Mouse (Mus musculus) layer of hippocampus, adult 11-12 months (tissue): ENCODE data around the gene Galc.

Source experiments
- DNase-seq: peaks from one replicate; pipeline ENCODE4 v3.0.0; 2022; ENCODE audit warnings: low spot score

The Galc gene

DNA sequence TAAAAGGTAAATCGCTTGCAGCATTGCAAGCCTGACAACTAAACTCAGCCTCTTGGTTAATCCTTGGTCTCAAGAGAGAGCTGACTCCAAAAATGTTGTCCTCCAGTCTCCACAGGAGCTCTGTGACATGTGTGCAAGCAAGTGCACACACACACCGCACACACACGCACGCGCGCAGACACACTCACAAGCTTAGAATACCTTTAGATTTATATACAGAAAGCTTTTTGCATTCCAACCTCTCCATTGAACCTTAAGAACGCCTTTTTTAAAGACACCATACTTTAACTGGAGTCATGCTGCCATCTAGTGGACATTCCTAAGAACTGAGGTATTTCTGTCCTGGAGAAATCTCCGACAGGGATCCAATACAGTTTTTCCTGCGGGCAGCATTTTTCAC, 77.5 kb downstream of the Galc start:
- peak; percentile 39 for DNase-seq

DNA sequence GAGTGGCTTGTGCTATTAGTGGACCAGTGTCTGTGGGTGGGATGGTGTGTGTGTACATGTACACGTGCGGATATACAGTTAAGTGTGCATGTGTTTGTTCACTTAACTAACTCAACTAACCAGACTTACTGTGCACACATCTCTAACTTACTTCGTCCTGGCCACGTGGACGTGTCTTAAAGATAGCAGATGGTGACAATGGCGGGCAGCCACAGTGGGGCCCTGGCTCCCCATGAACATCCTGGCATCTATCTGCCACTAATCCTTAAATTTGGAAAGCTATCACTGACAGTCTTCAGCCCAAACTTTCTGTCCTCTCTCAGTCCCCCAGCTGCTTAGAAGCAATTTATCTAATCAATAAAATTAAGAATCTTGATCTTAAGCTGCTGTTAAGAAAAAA, 78.5 kb downstream of the Galc start:
- no peak for DNase-seq

DNA sequence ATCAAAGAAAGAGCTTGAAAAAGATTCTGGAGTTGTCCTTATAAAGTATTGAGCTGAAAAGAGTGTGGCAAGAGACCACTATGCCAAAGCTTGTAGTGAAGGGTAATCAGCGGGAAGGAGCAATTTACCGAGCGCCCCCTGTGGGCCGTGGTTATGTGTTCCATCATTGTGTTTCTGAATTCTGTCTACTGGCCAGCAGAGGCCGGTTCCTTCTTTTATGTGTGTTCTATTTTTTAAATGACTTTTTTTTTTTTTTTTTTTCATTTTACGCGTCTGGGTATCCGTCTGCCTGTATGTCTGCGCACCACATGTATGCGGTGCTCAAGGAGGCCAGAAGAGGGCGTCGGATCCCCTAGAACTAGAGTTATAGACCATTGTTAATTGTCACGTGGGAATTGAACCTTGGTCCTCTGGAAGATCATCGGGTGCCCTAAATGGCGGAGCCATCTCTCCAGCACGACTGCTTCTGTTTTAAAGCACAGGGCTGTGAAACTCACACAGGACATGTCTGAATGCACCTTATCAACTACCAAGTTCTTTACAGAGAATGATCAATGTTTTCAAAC, 78.9 kb downstream of the Galc start:
- no peak for DNase-seq

DNA sequence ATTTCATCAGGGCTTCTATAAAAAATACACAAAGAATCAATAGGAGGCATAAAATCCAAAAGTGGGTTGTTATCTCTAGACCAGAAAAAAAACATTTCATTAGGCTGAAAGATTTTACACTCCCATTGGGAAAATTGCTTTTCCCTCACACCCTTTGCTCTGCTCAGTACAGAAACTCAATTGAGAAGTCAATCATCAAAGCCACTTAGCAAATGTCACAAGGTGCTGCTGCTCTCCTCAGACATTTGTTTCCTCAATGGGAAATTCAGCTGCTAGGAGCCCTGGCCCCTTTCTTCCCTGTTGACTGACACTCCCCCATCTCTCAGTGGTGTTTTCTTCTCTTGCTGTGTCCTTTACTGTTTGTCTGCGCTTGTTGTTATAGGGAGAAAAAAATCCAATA, 79.8 kb downstream of the Galc start:
- no peak for DNase-seq

DNA sequence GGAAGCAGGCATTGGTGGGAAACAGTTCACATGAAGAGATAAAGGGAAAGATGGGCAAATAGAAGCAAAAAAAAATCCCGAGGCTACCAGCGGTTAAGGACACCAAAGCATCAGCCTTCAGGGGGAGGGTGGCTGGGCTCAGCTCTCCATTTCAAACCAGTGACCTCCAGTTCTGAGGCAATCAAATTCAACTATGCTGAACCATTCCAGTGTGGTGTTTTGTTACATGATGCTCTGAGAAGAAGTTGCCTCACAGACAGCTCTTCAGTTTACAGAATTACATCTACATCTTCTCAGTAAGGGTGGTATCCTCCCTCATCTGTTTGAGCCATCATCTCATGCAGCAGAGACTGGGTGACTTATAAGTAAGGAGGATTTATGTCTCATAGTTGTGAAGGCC, 82.6 kb downstream of the Galc start:
- no peak for DNase-seq

DNA sequence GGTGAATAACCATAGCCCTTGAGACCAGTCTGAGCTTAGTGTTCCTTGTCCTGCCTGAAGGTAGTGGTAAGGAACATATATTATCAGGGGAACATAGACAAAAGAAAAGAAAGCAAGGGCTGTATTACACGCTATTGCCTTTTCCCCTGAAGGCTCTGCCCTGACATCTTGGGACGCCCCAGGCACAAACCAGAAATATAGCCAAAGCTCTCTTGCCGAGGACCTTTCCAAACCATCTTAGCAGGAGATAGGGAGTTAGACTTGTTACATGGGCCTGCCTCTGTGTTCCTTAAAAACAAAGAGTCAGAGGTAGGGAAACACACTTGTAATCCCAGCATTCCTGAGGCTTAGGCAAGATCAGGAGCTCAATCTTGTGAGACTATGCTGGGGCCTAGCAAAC, 97.4 kb downstream of the Galc start:
- DNase-seq, result no peak

DNA sequence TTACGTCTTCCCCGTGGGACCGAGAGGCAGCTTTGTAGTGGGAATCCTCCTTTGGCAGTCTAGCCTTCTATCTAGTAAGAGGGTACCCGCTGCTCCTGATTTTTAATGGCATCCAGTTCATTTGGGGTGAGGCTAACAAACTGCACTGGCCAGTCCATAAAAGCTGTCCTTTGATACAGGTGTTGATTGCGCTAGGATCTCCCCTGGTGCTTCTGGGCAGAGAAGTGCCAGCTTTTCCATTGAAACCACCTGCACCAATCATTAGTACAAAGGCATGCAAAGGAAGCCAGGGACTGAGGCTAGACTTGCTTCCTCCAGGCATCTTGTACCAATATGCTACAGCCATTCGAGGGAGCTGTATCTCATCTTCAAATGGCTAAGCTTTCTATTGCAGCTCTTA, 98.4 kb downstream of the Galc start:
- DNase-seq, result no peak
